Mouse (Mus musculus) left cerebral cortex, adult 8-10 months (tissue): ENCODE results near the gene Dohh. TPM values are rescaled to one million over a fixed set of nuclear protein-coding genes. Genes with fewer than 3 reads are reported as not detected.
A peak's percentile ranks its signal among the peaks of the same experiment; 100 is the strongest.

Source experiments
- DNase-seq, 2 experiments: peaks; one replicate each; pipeline ENCODE4 v3.0.0; 2022; ENCODE audit warnings: low spot score in 2 of 2
- total RNA-seq, 4 experiments: library from RNA; stranded (reverse); gene quantifications; 2 replicates each; pipeline ENCODE4 v1.2.4; 2022

Dohh gene
- total RNA-seq, 4 experiments from 2014 or later, result 81.4 to 89.7 (median 85.5) TPM

DNA sequence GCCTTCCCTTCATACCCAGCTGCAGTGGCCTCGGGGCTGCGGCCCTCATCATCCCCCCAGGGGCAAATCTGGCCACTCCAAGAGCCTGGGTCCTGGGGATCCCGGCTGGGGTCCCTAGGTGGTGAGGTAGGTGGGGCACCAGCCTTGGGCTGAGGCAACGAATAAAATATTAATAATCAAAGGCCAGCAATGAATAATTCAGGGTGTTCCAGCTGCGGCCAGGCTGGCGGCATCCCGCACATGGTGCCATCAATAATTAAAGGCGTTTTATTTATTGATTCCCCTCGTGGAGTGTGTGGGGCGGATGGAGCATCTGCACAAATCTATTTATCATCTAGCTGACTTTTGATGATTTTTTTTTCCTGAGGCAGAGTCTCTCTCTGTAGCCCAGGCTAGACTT lies 19.3 kb downstream of the Dohh start:
- no peak for DNase-seq

GRCm38 (mm10) chr10:81404082-81404481 lies 19.9 kb downstream of the Dohh start:
- no peak for DNase-seq

- no peak for DNase-seq
These were observed 20.5 kb downstream of the Dohh start for GRCm38 (mm10) chr10:81404720-81405119.

DNA sequence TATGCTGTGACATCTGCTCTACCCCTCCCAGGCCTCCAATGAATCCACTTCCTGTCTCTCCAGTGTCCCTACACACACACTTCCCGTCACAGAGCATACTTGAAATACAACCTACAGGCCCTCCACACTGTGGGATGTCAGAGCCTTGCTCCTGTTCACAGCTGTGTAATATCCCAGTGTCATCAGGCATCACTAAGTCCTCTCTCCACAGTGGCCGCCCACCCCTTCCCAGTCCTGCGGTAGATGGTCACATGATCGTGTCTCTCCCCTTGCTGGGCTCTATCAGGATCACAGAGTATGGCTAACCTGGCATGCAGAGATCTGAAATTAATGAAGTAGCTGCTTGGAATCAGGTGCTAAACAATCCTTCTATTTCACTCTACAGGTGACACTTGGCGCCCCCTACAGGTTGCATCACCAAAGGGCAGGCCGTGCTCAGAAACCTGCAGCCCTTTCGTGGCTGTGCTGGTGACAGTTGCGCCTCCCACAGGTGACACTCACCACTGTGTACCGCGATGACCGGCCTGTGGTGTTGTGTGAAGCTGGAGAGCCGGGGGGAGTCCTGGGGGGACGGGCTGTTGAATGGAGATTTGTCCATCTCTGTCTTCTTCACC lies 21.5 kb downstream of the Dohh start:
- DNase-seq, result peak in 1 of 2 experiments; percentile 51

DNA sequence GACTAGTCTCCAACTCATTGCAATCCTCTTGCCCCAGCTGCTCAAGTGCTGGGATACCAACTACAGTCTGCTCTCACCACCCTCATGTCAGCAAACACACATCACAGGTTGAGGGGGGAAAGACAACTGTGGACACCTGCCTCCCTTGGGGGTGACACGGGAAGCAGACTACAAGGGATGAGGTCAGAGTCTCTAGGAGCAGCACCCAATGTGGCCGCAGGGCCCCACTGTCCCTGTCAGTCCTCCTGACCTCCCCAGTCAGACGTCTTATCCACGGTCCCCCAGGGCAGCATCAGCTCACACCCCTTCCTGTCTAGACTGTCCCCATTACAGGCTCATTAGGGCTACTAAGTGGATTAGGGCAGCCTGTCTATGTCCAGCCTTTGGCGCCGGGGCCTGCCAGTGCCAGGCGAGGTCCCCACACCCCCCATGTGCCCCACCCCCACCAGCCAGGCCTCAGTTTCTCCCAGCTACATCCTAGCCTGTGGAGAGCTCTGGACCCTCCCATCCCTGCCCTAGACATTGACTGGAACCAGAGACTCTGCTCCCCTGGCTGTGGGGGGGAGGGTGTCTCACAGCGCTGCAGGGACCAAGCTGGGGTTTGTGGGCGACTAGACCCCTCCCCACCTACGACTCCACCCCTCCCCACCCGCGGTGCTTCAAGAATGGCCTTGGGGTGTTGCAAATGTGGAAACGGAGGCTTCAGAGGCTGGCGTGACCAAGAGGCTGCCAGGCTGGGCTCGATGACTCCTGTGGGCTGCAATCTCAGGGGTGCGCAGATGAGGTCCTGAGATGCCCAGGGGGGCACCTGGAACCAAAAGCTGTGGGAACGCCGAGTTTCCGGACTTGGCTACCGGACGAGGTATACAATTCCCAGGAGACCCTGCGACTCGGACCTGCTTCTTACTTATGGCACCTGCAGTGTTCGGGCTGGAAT lies 22.5 kb downstream of the Dohh start:
- DNase-seq, result no peak

GRCm38 (mm10) chr10:81407539-81408423 lies 23.6 kb downstream of the Dohh start:
- DNase-seq, result peak in 1 of 2 experiments; percentile 80

DNA sequence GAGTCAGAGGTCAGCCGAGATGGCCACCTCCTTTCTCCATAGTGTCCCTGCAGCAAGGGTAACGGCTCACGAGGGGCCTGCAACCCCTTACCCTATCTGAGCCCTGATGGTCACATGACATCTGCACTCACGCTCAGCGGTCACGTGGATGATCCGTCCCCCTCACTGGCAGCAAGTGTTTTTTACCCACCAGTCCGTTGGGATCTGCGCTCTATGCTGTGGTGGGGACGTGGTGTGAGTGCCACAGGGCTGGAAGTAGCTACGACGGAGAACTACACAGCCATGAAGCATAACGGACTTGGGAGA lies 24.1 kb downstream of the Dohh start:
- no peak for DNase-seq

GRCm38 (mm10) chr10:81408871-81409291 lies 24.7 kb downstream of the Dohh start:
- no peak for DNase-seq

GRCm38 (mm10) chr10:81409330-81409729 lies 25.1 kb downstream of the Dohh start:
- no peak for DNase-seq

DNA sequence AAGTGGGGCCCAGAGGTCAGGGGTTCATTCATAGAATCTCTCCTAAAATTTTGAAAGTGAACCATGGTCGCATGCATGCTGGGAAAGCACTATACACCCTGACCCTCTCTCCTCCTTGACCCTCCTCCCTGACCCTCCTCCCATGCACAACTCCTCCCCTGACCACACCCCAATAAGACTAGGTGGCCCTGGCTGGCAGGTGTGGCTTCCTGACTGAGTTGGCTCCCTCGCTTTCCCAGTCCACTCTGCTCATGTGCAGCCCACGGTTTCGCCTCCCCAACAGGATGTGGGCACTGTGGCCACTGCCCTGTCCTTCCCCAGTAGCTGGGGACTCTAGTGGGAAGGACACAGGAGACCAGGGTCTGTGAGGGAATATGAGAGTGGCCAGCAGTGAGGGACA lies 26.1 kb downstream of the Dohh start:
- DNase-seq, result no peak

GRCm38 (mm10) chr10:81410981-81411380 lies 26.8 kb downstream of the Dohh start:
- no peak for DNase-seq

- peak in 1 of 2 experiments; percentile 84 for DNase-seq
These were observed 27.5 kb downstream of the Dohh start for GRCm38 (mm10) chr10:81411471-81412400.

- DNase-seq, result no peak
These were observed 28.5 kb downstream of the Dohh start for GRCm38 (mm10) chr10:81412586-81413309.

GRCm38 (mm10) chr10:81413310-81414261 lies 29.4 kb downstream of the Dohh start:
- peak; percentile 78 to 84 for DNase-seq

GRCm38 (mm10) chr10:81414682-81415081 lies 30.5 kb downstream of the Dohh start:
- DNase-seq, result peak in 1 of 2 experiments; percentile 41

DNA sequence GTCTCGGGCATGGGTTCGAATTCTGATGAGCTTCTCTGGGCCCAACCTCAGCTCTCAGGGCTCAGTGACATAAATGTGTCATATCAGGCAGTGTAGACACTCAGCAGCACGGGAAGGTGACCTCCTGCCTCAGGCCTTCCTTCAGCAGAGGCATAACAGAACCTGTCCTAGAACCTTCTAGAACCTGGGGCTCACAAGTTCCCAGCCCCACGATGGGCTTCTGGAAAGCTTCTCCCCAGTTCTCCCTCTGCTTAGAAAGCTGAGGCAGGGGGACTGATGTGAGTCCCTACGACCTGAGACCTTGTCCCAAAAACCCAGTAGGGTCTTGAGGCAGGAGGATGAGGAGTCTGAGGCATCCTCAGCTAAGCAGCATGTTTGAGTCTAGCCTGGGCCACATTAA lies 30.9 kb downstream of the Dohh start:
- DNase-seq, result no peak

GRCm38 (mm10) chr10:81415549-81416310 lies 31.5 kb downstream of the Dohh start:
- DNase-seq, result no peak
